Mouse (Mus musculus) kidney, postnatal 36 days (tissue): ENCODE results near the gene Scube1.

Source experiments
- DNase-seq, 2 experiments: peaks; one replicate each; pipeline ENCODE4 v3.0.0; 2021 to 2022; ENCODE audit warnings: mixed read lengths in 2 of 2

Gene Scube1

GRCm38 (mm10) chr15:83594513-83595363, 130.1 kb downstream of the Scube1 start, which contains the start of gene Ttll12:
Gene Ttll12 (minus strand): TSS chr15:83595157.
- DNase-seq: peak; percentile 96 to 99

- DNase-seq: no peak
Measured at GRCm38 (mm10) chr15:83593702-83594512, 130.9 kb downstream of the Scube1 start.

- no peak for DNase-seq
Measured at GRCm38 (mm10) chr15:83593189-83593585, 131.6 kb downstream of the Scube1 start.

- DNase-seq: no peak
Measured at GRCm38 (mm10) chr15:83592260-83593188, 132.3 kb downstream of the Scube1 start.

- DNase-seq: no peak
Measured at GRCm38 (mm10) chr15:83591758-83592157, 133.1 kb downstream of the Scube1 start.

- DNase-seq: peak; percentile 36 to 48
Measured at GRCm38 (mm10) chr15:83590841-83591240, 134.0 kb downstream of the Scube1 start.

GRCm38 (mm10) chr15:83584741-83585220, 140.0 kb downstream of the Scube1 start:
- DNase-seq: no peak

- peak; percentile 80 to 85 for DNase-seq
Measured at GRCm38 (mm10) chr15:83583419-83584156, 141.2 kb downstream of the Scube1 start.

GRCm38 (mm10) chr15:83582931-83583330, 141.9 kb downstream of the Scube1 start:
- no peak for DNase-seq

- DNase-seq: peak; percentile 31 to 35
Measured at GRCm38 (mm10) chr15:83576651-83577050, 148.2 kb downstream of the Scube1 start.

GRCm38 (mm10) chr15:83575543-83575942, 149.3 kb downstream of the Scube1 start:
- no peak for DNase-seq

- DNase-seq: peak in 1 of 2 experiments; percentile 38
Measured at GRCm38 (mm10) chr15:83574731-83575351, 150.0 kb downstream of the Scube1 start.

- DNase-seq: no peak
Measured at GRCm38 (mm10) chr15:83573606-83574005, 151.2 kb downstream of the Scube1 start.

GRCm38 (mm10) chr15:83572132-83572531, 152.7 kb downstream of the Scube1 start:
- no peak for DNase-seq

GRCm38 (mm10) chr15:83571636-83572035, 153.2 kb downstream of the Scube1 start:
- DNase-seq: peak; percentile 83 to 84

- DNase-seq: peak in 1 of 2 experiments; percentile 42
Measured at GRCm38 (mm10) chr15:83570641-83571040, 154.2 kb downstream of the Scube1 start.

GRCm38 (mm10) chr15:83569682-83570081, 155.1 kb downstream of the Scube1 start:
- DNase-seq: no peak

- no peak for DNase-seq
Measured at GRCm38 (mm10) chr15:83568544-83568943, 156.3 kb downstream of the Scube1 start.

GRCm38 (mm10) chr15:83567728-83568127, 157.1 kb downstream of the Scube1 start:
- DNase-seq: no peak

- DNase-seq: no peak
Measured at GRCm38 (mm10) chr15:83566006-83566405, 158.8 kb downstream of the Scube1 start.

GRCm38 (mm10) chr15:83565434-83565833, 159.4 kb downstream of the Scube1 start:
- DNase-seq: no peak
